Mouse (Mus musculus): ENCODE measurements around the gene D2hgdh.

The D2hgdh gene

GRCm38 (mm10) chr1:93824609-93825008, at the start of gene D2hgdh:
Gene D2hgdh, plus strand, starts transcription at chr1:93824909.
- no peak for DNase-seq (ENCODE audit: low read depth)

GRCm38 (mm10) chr1:93776686-93777085, 48.0 kb upstream of the D2hgdh start:
- no peak for DNase-seq (ENCODE audit: low read depth)

DNA sequence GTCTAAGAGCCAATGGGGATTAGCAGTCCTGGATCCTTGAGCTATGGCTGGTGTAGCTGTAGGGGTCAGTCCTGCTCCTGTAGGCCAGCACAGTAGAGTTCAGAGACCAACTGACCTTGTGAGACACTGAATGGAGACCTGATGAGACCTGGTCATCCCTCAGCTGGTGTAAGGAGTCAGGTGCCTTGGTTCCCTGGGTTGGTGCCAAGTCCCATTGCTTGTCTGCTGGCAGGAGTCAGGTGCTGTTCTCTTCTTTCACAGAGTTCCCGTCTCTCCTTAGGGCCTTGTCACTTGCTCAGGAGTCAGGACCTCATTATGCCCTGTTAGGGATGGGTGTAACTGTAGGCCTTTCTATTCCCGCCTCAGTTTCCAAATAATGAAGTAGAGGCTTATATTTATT, 37.8 kb upstream of the D2hgdh start:
- DNase-seq (ENCODE audit: low read depth): no peak

- DNase-seq (ENCODE audit: low read depth): no peak
These were observed 30.2 kb upstream of the D2hgdh start for GRCm38 (mm10) chr1:93794526-93794925.

DNA sequence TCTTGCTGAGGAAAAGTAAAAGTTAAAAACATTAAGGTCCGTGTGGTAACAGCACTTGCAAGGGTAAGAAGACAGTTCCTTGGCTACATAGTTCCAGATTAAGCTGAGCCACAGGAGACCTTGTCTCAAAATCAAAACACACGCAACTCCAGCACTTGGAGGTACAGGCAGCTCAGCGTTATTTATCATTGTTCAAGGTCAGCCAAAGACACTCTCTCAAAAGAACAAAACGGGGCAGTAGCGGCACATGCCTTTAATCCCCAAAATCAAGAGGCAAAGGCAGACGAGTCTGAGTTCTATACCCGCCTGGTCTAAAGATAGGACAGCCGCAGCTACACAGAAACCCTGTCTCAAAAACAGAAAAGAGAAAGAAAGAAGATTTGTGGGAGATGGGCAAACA, 28.8 kb upstream of the D2hgdh start:
- DNase-seq (ENCODE audit: low read depth): no peak

DNA sequence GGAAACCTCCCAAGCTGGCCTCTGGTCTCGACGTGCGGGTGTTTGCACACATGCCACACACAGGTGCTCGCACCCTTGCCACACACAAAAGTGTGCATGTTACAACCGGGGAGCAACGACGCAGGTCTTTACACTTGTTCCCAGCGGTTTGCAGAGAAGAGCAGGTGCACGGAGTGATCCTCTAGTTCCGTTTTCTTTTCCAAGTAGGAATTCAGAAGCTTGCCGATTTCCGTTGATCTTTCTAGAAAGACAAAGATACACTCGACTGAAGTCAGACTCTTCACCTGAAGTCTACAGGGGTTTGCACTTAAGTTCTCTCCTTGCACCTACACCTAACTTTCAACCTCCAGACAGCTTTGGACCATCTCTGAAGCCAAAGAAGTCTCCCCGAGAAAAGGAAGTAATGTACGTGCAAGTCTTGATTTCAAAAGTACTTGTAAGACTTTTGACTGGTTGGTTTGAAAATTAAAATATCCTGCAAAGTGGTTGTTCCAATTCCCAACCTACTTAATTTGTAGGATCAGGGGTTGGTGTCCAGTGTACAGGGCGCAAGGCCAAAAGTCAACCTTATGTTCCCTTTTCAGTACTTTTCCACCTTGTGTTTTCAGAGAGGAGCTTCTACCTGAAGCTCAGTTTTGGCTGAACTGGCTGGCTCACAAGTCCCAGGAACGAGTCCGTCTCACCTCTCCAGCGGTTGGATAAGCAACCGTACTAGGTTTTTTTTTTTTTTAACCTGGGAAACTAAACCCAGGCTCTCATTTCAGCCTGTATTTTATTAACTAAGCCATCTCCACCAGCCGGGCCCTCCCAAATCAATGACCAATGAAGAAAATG, 23.8 kb upstream of the D2hgdh start:
- no peak for DNase-seq (ENCODE audit: low read depth)

DNA sequence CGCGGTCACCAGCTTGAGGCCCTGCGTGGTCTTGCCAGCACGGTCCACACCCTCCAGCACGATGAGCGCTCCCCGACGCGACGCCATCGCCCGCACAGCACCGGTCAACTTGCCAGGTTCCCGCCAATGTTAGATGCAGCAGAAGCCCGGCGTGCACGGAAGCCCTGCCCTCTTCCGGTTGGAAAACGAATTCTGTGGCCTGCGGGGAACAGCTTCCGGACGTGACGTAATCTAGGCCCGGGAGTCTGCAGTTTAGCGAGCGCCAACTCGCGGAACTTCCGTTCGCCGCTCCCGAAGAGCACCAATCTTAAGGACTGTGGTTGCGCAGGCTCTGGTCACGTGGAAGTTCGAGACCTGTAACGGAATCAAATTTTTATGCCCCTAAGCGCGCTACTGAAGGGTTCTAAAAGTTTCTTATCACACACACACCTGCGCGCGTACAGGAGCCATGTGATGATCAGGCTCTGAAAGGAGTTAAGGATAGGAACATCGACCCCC, 22.9 kb upstream of the D2hgdh start, which contains the start of gene Dtymk:
Dtymk (minus strand) TSS at position 194 of the 498 bp plus-strand sequence.
- DNase-seq (ENCODE audit: low read depth): peak; percentile 92

DNA sequence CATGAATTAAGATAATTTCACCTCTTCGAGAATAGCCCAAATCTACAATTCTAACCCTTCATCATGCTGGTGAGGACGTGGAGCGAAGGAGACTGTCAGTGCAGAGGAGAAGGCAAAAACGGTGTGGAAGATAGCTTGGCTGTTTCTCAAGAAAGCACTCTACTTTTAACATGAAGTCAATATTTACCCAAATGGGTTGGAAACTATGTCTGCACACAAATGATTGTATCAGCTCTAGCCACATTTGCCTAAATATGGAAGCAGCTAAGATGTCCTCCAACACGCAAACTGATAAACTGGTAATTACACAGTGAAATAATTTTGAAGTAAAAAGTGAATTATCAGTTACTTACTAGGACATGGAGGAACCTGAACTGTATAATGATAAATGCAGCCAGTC, 21.9 kb upstream of the D2hgdh start:
- peak; percentile 58 for DNase-seq (ENCODE audit: low read depth)

DNA sequence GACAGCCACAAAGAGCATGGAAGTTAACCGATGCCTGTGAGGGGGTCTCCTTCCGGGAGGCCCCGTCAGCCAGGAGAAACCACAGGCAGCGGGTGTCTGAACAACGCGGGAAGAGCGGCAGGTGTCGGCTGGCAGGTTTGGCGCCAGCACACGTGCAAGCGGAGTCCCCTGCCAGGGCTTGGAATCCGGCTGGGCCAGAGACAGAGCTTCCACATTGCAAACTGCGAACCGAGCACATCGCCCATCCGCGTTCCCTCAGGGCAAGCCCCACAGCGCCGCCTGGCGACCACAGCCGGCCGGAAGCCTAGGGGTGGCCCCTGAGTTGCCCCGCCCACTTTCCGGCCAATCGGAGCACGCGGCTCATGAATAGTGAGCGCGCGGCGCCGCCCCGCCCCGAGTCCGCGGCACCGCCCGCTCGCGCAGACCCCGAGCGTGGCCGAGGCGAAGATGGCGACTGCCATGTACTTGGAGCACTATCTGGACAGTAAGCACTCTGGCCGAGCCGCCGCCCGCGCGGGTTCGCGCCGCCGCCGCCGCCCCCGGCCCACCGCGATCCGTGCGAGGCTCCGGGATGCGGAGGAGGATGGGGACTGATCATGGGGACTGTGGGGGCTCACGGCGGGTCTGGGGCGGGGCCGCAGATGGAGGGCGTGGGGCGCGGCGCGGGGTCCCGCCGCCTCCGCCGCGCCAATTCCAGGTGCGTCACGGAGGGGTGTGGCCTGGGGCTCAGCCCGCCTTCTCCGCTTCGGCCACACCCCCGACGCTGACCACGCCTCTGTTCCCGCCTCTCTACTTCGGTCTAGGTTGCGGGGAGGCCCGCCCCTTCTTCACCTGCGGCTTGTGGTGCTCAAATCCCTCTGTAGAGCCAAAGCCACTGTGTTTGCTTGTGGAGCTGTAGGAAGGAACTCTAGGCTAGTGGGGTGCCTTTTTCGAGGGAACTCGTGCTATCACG, 20.9 kb upstream of the D2hgdh start, which contains the start of gene Ing5:
Ing5 (plus strand) TSS at position 410 of the 952 bp plus-strand sequence.
- peak; percentile 93 for DNase-seq (ENCODE audit: low read depth)

- DNase-seq (ENCODE audit: low read depth): no peak
These were observed 19.9 kb upstream of the D2hgdh start for GRCm38 (mm10) chr1:93804818-93805217.

GRCm38 (mm10) chr1:93805221-93805951, 19.3 kb upstream of the D2hgdh start:
- peak; percentile 45 for DNase-seq (ENCODE audit: low read depth)

DNA sequence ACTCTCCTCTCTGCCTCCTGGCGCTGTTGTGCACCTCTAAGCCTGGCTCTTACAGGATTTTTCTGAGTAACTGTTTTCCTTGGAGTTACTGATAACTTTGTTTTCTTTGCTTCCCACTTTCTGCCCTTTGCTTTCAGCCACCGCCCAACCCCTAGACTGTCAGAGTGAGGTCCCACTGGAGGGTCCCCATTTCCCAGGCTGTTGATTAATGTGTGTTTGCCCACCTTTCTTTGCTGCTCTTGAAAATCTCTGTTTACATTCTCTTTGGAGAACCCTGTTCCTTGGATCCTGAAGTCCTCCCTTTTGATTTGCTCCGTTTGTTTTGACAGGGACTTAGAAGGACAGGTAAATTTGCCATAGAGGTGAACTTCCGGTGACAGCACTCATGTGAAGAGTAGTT, 15.8 kb upstream of the D2hgdh start:
- DNase-seq (ENCODE audit: low read depth): no peak

DNA sequence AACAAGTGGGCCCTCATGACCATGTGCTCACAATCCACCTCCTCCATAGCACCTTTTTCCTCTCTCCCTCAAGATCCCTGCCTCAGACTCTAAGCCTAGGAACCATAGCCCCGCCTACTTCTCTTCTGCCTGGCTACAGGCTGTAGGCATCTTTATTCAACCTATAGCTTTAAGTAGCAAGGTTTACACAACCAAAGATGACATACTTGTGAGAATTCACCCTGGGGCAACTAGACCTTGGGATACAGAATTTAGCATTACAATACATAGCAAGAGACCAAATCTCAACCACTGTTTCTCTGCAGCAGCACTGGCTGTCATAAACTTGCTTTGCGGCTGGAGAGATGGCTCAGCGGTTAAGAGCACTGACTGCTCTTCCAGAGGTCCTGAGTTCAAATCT, 14.7 kb upstream of the D2hgdh start:
- DNase-seq (ENCODE audit: low read depth): no peak

- DNase-seq (ENCODE audit: low read depth): no peak
These were observed 13.1 kb upstream of the D2hgdh start for GRCm38 (mm10) chr1:93811495-93812039.

- no peak for DNase-seq (ENCODE audit: low read depth)
These were observed 6.7 kb upstream of the D2hgdh start for GRCm38 (mm10) chr1:93817823-93818532.

GRCm38 (mm10) chr1:93818722-93819121, 6.0 kb upstream of the D2hgdh start:
- no peak for DNase-seq (ENCODE audit: low read depth)

- DNase-seq (ENCODE audit: low read depth): no peak
These were observed 763 bp upstream of the D2hgdh start for GRCm38 (mm10) chr1:93823796-93824495.

GRCm38 (mm10) chr1:93825105-93825674, 481 bp downstream of the D2hgdh start:
- DNase-seq (ENCODE audit: low read depth): peak; percentile 94

- DNase-seq (ENCODE audit: low read depth): no peak
These were observed 1.2 kb downstream of the D2hgdh start for GRCm38 (mm10) chr1:93825771-93826539.
